Mouse (Mus musculus) spleen, postnatal 14 days (tissue): ENCODE results near the gene Gm16430.
"Not testable (repeated sequence)": the region's sequence is repeated elsewhere in the genome, so short reads cannot be mapped to it uniquely, and the experiment has no call there.

Experiments used
- DNase-seq, 2 experiments: peaks; one replicate each; pipeline ENCODE4 v3.0.0; 2021 to 2022; ENCODE audit warnings: low spot score in 2 of 2

Gm16430 gene

GRCm38 (mm10) chrX:54621911-54622310 lies at the start of gene Gm16430:
TSS of gene Gm16430 (plus strand) at chrX:54622211.
- DNase-seq: not testable (repeated sequence)
